Mouse (Mus musculus) lung, postnatal 10 days (tissue): ENCODE measurements around the gene Akap5.
A peak's percentile ranks its signal among the peaks of the same experiment; 100 is the strongest.

Experiments used
- DNase-seq: peaks from one replicate; pipeline ENCODE4 v3.0.0; 2021

Akap5 gene

GRCm38 (mm10) chr12:76324679-76325431 is at the start of gene Akap5:
Gene Akap5 (plus strand): TSS chr12:76324891.
- peak; percentile 48 for DNase-seq

GRCm38 (mm10) chr12:76278209-76278608 is 46.5 kb upstream of the Akap5 start:
- no peak for DNase-seq

GRCm38 (mm10) chr12:76280556-76280955 is 44.1 kb upstream of the Akap5 start:
- no peak for DNase-seq

GRCm38 (mm10) chr12:76281111-76281660 is 43.5 kb upstream of the Akap5 start:
- DNase-seq: no peak

- no peak for DNase-seq
Measured at GRCm38 (mm10) chr12:76282132-76282531, 42.6 kb upstream of the Akap5 start.

GRCm38 (mm10) chr12:76282532-76283173 is 42.0 kb upstream of the Akap5 start:
- DNase-seq: no peak

- no peak for DNase-seq
Measured at GRCm38 (mm10) chr12:76285418-76285817, 39.3 kb upstream of the Akap5 start.

- DNase-seq: no peak
Measured at GRCm38 (mm10) chr12:76287986-76288385, 36.7 kb upstream of the Akap5 start.

GRCm38 (mm10) chr12:76288494-76288893 is 36.2 kb upstream of the Akap5 start:
- no peak for DNase-seq

GRCm38 (mm10) chr12:76289428-76289827 is 35.3 kb upstream of the Akap5 start:
- no peak for DNase-seq

- DNase-seq: no peak
Measured at GRCm38 (mm10) chr12:76290271-76290670, 34.4 kb upstream of the Akap5 start.

GRCm38 (mm10) chr12:76293192-76293591 is 31.5 kb upstream of the Akap5 start:
- DNase-seq: peak; percentile 77

- DNase-seq: no peak
Measured at GRCm38 (mm10) chr12:76297830-76298229, 26.9 kb upstream of the Akap5 start.

GRCm38 (mm10) chr12:76299361-76299906 is 25.3 kb upstream of the Akap5 start:
- peak; percentile 45 for DNase-seq

- DNase-seq: no peak
Measured at GRCm38 (mm10) chr12:76300367-76300766, 24.3 kb upstream of the Akap5 start.

GRCm38 (mm10) chr12:76303474-76303873 is 21.2 kb upstream of the Akap5 start:
- peak; percentile 54 for DNase-seq

- DNase-seq: no peak
Measured at GRCm38 (mm10) chr12:76304199-76304598, 20.5 kb upstream of the Akap5 start.

GRCm38 (mm10) chr12:76305107-76305506 is 19.6 kb upstream of the Akap5 start:
- DNase-seq: no peak

- DNase-seq: peak; percentile 22
Measured at GRCm38 (mm10) chr12:76306852-76307561, 17.7 kb upstream of the Akap5 start.

- peak; percentile 47 for DNase-seq
Measured at GRCm38 (mm10) chr12:76307964-76308363, 16.7 kb upstream of the Akap5 start.

- DNase-seq: no peak
Measured at GRCm38 (mm10) chr12:76308436-76308835, 16.3 kb upstream of the Akap5 start.

GRCm38 (mm10) chr12:76310007-76310406 is 14.7 kb upstream of the Akap5 start:
- DNase-seq: peak; percentile 36

- no peak for DNase-seq
Measured at GRCm38 (mm10) chr12:76310633-76311032, 14.1 kb upstream of the Akap5 start.
